Mouse (Mus musculus) T-cell, adult 66 days (primary cell): ENCODE results near the gene 1810013L24Rik. TPM values are rescaled to one million over a fixed set of nuclear protein-coding genes. Genes with fewer than 3 reads are reported as not detected.

ENCODE experiments used
- total RNA-seq, 2 experiments: library from RNA; stranded (reverse); gene quantifications; 3 replicates in 1 of 2; 4 replicates in 1 of 2; pipeline ENCODE4 v1.2.4; 2023

Gene 1810013L24Rik
- 100 to 1,000 TPM; 109 to 118 TPM for total RNA-seq

GRCm38 (mm10) chr16:8829564-8830359, at the start of gene 1810013L24Rik:
Gene 1810013L24Rik, plus strand, starts transcription at chr16:8830100.

GRCm38 (mm10) chr16:8791949-8792557, 37.8 kb upstream of the 1810013L24Rik start, which contains the start of gene Usp7:
Gene Usp7, minus strand, starts transcription at chr16:8792308.

Other genes with a start within 250 kb of the 1810013L24Rik start
- 100 to 1,000 TPM; 122 to 130 TPM for gene Pmm2, start 192.4 kb upstream of the 1810013L24Rik start, total RNA-seq
- gene Tmem186, start 192.4 kb upstream of the 1810013L24Rik start, total RNA-seq = 10 to 100 TPM; 14.8 to 16.3 TPM
- gene Carhsp1, start 157.9 kb upstream of the 1810013L24Rik start, total RNA-seq = 10 to 100 TPM; 15.8 to 16.1 TPM
- gene Gm5767, start 149.3 kb upstream of the 1810013L24Rik start, total RNA-seq = 1 to 10 TPM in 1 of 2 experiments, not detected in 1; 1.7 TPM
- gene Usp7, start 37.8 kb upstream of the 1810013L24Rik start, total RNA-seq = 100 to 1,000 TPM; 269 to 277 TPM